Mouse (Mus musculus) gastrocnemius, postnatal 25 days (tissue): ENCODE measurements around the gene Elavl1. TPM values are rescaled to one million over a fixed set of nuclear protein-coding genes. Genes with fewer than 3 reads are reported as not detected.
A peak's percentile ranks its signal among the peaks of the same experiment; 100 is the strongest.
"Not testable (repeated sequence)": the region's sequence is repeated elsewhere in the genome, so short reads cannot be mapped to it uniquely, and the experiment has no call there.

Experiments used
- DNase-seq: peaks from one replicate; pipeline ENCODE4 v3.0.0; 2022
- long read RNA-seq, 2 experiments: library from polyadenylated mRNA; stranded (forward); transcript quantifications; one replicate each; pipeline ENCODE4 v2.0.0; 2021
- total RNA-seq, 2 experiments: library from RNA; stranded (reverse); gene quantifications; 1 replicate in 1 of 2; 2 replicates in 1 of 2; pipeline ENCODE4 v1.2.3; 2021

The Elavl1 gene
- 10 to 100 TPM; 37.2 to 38.5 TPM for total RNA-seq
- long read RNA-seq, experiment 1, full-length matches to known transcripts = 39 of 43 reads
- long read RNA-seq, experiment 1, partial matches to known transcripts = 2 of 43 reads
- long read RNA-seq, experiment 1, other reads (novel, unspliced or antisense) = 2 of 43 reads
- long read RNA-seq, experiment 2, full-length matches to known transcripts = 48 of 57 reads
- long read RNA-seq, experiment 2, partial matches to known transcripts = 2 of 57 reads
- long read RNA-seq, experiment 2, other reads (novel, unspliced or antisense) = 7 of 57 reads

GRCm38 (mm10) chr8:4324983-4325750 lies at the start of gene Elavl1, which contains the start of gene Ccl25:
TSS of gene Elavl1 (minus strand) at chr8:4325413.
TSS of gene Ccl25 (plus strand) at chr8:4325210.
- DNase-seq = peak; percentile 97

GRCm38 (mm10) chr8:4372657-4373056 lies 47.4 kb upstream of the Elavl1 start:
- no peak for DNase-seq

DNA sequence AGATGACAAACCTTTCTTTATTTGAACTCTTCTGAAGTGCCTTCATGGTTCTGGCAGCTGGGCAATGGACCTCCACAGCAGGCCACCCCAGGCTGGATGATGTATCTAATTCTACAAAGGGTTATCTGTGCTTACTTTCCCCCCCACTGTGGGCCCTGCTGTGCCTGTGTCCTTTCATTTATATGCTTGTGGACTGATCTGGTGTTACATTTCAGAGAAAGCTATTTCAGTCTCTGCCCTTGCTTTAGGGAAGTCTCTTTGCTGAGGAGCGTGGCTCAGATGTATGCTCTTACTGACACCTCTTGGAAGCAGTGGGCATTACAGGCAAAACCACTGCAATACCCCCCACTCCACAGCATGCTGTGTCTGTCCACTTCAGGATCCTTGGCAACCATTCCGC lies 44.9 kb upstream of the Elavl1 start:
- DNase-seq = peak; percentile 41

DNA sequence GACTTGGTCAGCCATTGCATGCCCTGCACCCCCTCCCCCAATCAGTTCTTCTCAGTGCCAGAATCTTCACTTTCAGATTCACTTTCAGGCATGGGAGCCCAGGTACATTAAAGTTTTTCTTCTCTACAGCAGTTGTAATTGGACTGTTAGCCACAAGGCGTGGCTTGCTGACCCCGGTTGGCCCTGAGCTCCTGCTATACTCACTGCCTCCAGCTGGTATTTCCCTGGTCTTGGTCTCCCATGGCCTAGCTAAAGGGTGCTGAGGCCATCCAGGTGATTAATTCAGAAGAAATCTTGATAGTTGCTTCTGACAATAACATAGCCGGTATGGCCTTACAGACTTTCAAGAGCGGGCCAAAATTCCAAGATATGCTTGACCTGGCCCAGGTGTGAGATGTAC lies 43.3 kb upstream of the Elavl1 start:
- no peak for DNase-seq

DNA sequence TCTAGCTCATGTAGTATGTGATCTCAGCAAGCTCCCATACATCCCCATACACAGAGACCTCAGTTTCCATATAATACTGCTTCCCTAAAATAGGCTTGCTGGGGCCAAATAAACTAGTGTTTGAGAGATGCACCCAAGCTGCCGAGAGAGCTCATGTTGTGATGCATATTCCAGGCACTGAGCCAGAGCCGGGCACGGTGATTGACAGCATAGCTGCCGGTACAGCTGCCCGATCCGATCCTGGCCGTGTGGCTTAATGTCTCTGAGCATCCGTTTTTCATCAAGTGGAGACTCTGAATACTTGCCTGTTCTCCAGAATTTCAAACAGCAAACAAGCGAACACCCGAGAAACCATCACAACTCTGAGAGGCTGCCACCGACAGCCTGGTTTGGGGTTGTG lies 42.6 kb upstream of the Elavl1 start:
- peak; percentile 46 for DNase-seq

GRCm38 (mm10) chr8:4366189-4366588 lies 41.0 kb upstream of the Elavl1 start:
- no peak for DNase-seq

DNA sequence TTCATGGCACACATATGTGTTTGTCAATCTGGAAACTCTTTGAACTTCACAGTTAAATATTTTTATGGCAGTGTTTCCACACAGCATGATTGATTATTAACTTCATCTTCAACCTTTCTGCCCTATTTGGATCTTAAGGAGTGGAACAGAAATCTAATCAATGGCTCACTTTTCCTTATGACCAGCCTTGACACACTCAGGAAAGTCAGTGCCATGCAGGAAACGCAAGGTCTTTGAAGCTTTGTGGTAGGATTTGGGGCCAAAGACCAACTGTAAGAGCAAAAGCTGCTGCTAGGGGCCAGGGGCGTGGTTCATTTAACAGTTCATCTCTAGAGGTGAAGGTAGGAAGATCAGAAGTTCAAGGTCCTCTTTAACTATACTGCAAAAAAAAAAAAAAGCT lies 35.7 kb upstream of the Elavl1 start:
- DNase-seq = no peak

DNA sequence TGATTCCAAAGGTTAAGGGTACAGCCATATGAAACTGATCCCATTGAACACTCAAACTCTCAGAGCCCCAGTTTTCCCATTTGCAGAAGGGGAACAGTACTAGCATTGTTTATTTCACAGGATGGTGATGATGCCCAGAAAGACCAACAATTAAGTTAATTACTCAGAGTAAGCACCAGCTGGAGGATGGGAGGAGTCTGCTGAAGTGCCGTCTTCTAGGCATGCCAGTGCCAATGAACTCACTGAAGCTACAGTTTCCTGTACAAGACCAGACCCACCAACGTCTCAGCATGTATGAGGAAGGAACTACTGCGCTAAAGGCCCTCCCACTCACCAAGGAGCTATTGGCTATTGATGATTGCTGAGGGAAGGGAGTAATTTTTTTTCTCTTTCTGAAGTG lies 34.1 kb upstream of the Elavl1 start:
- DNase-seq = no peak

DNA sequence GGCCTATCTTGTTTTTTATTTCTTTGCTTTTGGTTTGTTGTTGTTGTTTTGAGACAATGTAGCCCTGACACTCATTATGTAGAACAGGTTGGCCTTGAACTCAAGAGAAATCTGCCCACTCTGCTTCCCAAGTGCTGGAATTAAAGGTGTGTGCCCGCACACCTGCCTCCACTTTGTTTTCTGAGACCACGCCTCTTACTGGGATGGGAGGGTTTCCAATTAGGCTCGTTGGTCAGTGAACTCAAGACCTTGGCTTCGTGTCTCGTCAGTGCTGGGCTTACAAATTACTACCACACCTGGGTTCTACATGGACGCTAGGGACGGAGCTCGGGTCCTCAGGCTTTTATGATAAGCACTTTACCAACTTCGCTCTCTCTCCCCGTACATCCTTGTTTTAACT lies 30.2 kb upstream of the Elavl1 start:
- DNase-seq = no peak

DNA sequence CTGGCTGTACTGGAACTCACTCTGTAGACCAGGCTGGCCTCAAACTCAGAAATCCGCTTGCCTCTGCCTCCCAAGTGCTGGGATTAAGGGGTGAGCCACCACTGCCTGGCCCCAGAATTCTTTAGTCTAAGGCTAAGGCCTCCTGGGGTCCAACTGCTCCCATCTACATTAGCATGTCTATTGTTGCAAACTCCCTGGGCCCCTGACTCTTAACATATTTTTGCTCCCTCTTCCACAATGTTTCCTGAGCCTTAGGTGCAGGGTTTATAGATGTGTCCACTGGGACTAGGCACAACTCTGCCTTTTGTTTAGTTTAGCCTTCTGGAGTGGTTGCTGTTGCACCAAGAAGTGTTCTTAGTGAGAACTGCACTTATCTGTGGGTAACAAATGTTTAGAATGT lies 29.3 kb upstream of the Elavl1 start:
- DNase-seq = no peak

DNA sequence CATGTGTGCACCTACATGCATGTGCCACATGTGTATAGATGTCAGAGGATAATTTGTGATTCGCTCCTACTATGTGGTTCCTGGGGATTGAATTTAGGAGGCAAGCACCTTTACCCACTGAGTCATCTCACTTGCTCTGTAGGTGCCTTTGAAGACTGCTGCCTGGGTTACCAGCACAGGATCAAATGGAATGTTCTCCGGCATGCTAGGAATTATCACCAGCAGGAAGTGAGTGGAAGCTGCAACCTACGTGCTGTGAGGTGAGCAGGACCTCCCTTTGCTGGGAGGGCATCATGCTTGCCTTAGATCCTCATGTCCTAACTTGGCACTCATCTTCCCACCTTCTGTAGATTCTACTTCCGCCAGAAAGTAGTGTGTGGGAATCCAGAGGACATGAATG lies 28.5 kb upstream of the Elavl1 start:
- no peak for DNase-seq

GRCm38 (mm10) chr8:4352562-4352961 lies 27.3 kb upstream of the Elavl1 start:
- not testable (repeated sequence) for DNase-seq

DNA sequence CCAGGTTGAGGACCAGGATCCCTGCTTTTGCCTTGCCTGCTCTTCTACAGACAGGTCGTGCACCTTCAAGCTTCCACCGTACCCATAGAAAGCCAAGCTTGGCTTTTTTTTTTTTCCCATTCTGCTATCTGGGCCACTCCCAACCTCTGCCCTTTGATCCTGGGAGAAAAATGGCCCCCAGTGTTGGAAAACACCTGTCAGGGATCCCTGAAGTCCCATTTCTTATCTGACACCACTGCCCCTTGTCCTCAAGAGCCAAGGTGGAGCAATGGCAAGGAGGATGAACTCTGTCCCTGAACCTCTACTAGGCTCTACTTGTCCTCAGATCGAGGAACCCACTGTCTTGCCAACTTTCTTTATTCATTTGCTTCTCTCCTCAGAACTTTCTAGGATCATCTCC lies 25.4 kb upstream of the Elavl1 start:
- DNase-seq = no peak

DNA sequence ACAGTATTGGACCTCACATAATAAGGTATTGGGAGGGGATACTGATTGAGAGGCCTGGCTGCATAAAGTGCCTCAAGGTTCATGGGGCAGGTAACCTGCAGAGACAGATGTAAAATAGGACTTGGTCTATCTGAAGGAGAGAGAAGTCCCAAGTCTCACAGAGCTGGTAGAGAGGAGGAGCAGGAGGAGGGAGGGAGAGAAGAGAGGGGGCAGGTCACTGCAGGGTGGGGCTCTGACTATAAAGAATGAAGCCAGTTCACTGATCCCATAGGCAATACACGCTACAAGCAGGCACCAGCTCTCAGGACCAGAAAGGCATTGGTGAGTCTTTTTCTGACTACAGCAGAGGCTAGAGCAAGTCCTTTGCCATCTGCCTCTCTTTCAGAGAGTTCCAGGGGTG lies 24.1 kb upstream of the Elavl1 start:
- no peak for DNase-seq

- DNase-seq = no peak
Observed at GRCm38 (mm10) chr8:4348275-4348674, 23.1 kb upstream of the Elavl1 start.

GRCm38 (mm10) chr8:4347661-4348060 lies 22.4 kb upstream of the Elavl1 start:
- DNase-seq = no peak

DNA sequence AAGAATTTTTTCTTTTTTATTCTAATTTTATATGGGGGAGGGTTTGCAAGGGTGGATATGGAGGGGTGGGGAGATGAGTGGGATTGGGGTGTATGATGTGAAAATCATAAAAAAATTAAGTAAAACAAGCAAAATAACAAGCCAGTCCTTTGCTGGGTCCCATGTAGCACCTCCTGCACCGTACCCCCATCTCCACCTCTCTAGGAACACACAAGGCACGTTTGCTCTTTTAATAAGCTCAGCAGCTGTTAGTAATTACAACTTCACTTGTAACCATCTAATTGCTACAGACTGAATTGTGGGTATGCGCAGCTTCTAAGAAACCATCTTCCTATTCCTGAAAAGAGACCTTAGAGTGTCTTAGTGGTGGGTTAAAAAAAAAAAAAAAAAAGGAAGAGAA lies 15.0 kb upstream of the Elavl1 start:
- no peak for DNase-seq

GRCm38 (mm10) chr8:4335678-4336077 lies 10.5 kb upstream of the Elavl1 start:
- no peak for DNase-seq

DNA sequence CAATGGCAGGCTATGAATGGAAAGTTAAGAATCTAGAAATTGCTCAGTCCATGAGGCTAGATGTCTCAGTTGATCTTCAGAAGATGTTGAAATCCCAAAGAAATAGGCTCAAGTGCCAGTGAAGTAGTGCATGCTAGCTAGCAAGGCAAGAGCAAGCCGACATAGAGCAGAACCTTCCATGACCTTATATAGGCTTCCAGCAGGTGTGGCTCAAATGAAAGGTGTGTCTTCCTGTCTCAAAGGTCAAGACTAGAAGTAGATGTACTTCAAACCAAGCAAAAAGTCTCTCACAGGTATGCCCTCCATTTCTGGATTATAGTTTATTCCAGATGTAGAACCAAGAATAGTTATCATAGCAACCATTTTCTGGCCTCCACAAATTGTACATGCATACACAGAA lies 8.8 kb upstream of the Elavl1 start:
- DNase-seq = no peak

DNA sequence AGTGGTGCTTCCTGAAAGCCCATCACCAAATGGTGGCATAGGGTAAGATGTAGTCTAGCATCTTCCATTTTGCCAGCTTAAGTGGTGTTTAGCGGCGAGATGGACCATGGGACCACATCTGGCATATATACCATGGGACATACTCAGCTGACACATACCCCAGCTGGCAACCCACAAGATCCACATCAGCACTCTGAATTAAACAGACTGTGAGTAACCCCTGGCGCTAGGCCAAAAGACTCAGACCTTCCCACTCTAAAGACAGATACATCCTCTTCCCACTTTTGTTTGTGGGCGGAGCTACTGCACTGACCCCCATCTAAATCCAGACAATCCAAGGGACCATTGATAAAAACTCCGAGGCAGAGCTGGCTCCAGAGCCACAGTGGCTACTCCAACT lies 3.8 kb upstream of the Elavl1 start:
- no peak for DNase-seq

DNA sequence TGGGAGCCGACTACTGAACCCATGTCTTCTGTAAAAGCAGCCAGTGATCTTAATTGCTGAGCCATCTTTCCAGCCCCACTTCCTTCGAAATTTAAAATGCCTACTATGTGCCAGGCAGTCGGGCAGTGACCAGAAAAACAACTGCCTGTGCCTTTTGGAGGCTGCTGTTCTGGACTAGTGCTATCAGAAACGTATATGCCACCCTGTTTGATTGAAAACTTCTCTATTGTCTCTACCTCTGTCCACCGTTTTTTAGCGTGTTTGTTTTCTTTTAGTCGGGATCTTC lies 481 bp upstream of the Elavl1 start:
- DNase-seq = no peak

DNA sequence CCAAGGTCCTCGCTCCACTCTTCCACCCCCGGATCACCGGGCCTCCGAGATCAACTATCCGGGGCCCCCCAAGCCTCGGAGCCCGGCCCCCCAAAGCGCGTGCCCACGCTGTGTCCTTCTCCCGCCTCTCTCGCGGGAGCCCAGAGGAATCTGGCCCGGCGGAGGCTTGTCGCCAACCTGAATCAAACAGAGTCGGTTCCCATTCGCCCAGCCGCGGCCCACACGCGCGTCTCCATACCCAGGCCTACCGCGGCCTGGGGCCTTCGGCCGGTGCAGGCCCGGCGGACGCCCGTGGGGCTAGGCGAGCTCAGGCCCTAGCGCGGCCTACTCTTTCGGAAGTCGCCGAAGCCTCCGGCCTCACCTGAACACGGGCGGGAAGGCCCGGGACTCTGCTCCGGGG lies 688 bp downstream of the Elavl1 start:
- no peak for DNase-seq

DNA sequence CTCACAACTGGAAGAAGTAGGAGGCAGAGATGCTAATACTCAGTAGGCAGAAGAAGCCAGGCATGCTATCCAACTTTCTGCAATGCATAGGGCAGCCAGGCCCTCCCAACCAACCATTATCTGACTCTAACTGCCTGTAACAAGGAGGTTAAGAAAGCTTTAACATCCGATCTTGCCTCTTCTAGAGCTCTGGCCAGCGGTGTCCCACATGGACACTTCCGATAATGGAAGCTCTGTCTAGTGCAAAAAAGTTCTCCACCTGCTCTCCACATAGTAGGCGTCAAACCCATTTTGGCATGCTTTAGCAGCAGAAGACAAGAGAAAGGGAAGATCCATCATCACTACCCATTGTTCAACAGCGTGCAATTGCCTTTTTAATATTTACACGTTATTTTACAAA lies 1.3 kb downstream of the Elavl1 start:
- DNase-seq = no peak

DNA sequence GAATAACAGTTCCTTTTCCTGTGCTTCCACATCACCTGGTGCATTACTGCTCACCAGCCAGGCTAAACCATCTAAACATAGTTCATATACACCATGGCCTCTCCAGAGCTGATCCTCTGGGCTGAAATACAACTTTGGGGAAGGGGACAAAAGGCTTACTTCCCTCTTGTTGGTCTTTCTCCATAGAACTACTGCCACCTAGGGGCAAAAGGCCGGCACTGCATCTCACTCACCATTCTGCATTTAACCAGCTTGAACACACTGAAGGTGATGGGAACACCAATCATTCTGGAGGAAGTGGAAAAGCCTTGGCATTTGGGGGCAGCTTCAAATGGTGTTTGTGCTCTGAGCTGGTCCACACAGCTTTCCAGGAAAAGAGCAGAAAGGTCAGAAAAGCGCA lies 2.7 kb downstream of the Elavl1 start:
- peak; percentile 64 for DNase-seq
